Mouse (Mus musculus) midbrain, postnatal 0 days (tissue): ENCODE measurements at regions not wholly inside any gene's neighbourhood (a gene's known extent, or its start where the extent isn't known, plus 50 kb on each side); places are given as distances from the start of the nearest gene placed in this dataset.

ENCODE experiments used
- ATAC-seq: fragments of 200-750 bp; cut with Nextera tagmentation; 2 replicates; pipeline ENCODE4 v1.8.0; 2017; ENCODE audit warnings: moderate number of reproducible peaks, mild to moderate bottlenecking, moderate TSS enrichment, moderate library complexity; ENCODE audit not compliant: low FRiP score
- DNase-seq: peaks from one replicate; pipeline ENCODE4 v3.0.0-alpha.2; 2015; ENCODE audit warnings: low spot score
- H3K27ac ChIP-seq: fragments of 300-500 bp; sonication (generic); 2 replicates; pipeline ENCODE4 v1.5.1; 2014; ENCODE audit warnings: low read depth, mild to moderate bottlenecking, low read length, mixed read lengths
- H3K27me3 ChIP-seq: fragments of 300-500 bp; sonication (generic); 2 replicates; pipeline ENCODE4 v1.6.1; 2014; ENCODE audit warnings: low read length, control low read depth, mixed read lengths; ENCODE audit not compliant: insufficient read depth
- H3K36me3 ChIP-seq: fragments of 300-500 bp; sonication (generic); 2 replicates; pipeline ENCODE4 v1.6.1; 2014; ENCODE audit warnings: low read length, control low read depth, mixed read lengths; ENCODE audit not compliant: insufficient read depth
- H3K4me1 ChIP-seq: fragments of 300-500 bp; sonication (generic); 2 replicates; pipeline ENCODE4 v1.6.1; 2014; ENCODE audit warnings: mild to moderate bottlenecking, control low read depth, antibody characterized with exemption, low read length, mixed read lengths; ENCODE audit not compliant: insufficient read depth
- H3K4me2 ChIP-seq: fragments of 300-500 bp; sonication (generic); 2 replicates; pipeline ENCODE4 v1.6.1; 2014; ENCODE audit warnings: low read depth, mild to moderate bottlenecking, low read length, mixed read lengths; ENCODE audit not compliant: poor library complexity, severe bottlenecking
- H3K4me3 ChIP-seq: fragments of 300-500 bp; sonication (generic); 2 replicates; pipeline ENCODE4 v1.5.1; 2014; ENCODE audit warnings: low read depth, mild to moderate bottlenecking, low read length, moderate library complexity
- H3K9ac ChIP-seq: fragments of 300-500 bp; sonication (generic); replicated peaks from 2 replicates; pipeline ENCODE4 v1.6.1; 2014; ENCODE audit warnings: mild to moderate bottlenecking, low read length, moderate library complexity, mixed read lengths; ENCODE audit not compliant: poor library complexity, severe bottlenecking
- H3K9me3 ChIP-seq: fragments of 300-500 bp; sonication (generic); 2 replicates; pipeline ENCODE4 v1.6.1; 2016; ENCODE audit warnings: low read length, control low read depth
- CTCF ChIP-seq: IDR thresholded peaks from 2 replicates; pipeline ENCODE4 v1.5.1; 2016; ENCODE audit warnings: antibody characterized with exemption, mild to moderate bottlenecking
- WGBS: fragments of 180-500 bp; shearing (Covaris S2); extraction: QIAGEN DNeasy Blood & Tissue Kit; methylation state at CpG from one replicate; pipeline ENCODE4 v1.1.7; 2014; 5-methylcytosine and 5-hydroxymethylcytosine counted together

- no peak for TF ChIP-seq CTCF
- no peak for ATAC-seq
- 84% methylated on average over 4 of the region's 4 CpGs for WGBS
Measured at GRCm38 (mm10) chr3:120498937-120499336, 672.6 kb downstream of the Rwdd3 start.

GRCm38 (mm10) chr3:120477934-120478333 lies 693.6 kb downstream of the Rwdd3 start:
- Histone ChIP-seq H3K9me3 (no peaks in the 10 kb centered on the region), H3K4me3 (no peak overlapping the region), H3K4me1 (no peaks in the 10 kb centered on the region; the same call in none of the 2 replicates), H3K9ac (no peak overlapping the region), H3K27ac (no peak overlapping the region), H3K4me2 (no peak overlapping the region), H3K27me3 (no peaks in the 10 kb centered on the region), H3K36me3 (no peaks in the 10 kb centered on the region)
- no peak for TF ChIP-seq CTCF
- DNase-seq (no peak), ATAC-seq (no peak)
- WGBS: 48% methylated on average over 1 of the region's 1 CpGs

More at GRCm38 (mm10) chr3:120498937-120499336, 672.6 kb downstream of the Rwdd3 start:
- Histone ChIP-seq H3K36me3 (no peaks in the 10 kb centered on the region), H3K4me1 (no peaks in the 10 kb centered on the region), H3K9ac (no peak overlapping the region), H3K4me2 (no peak overlapping the region), H3K27ac (no peak overlapping the region), H3K4me3 (no peak overlapping the region), H3K9me3 (no peaks in the 10 kb centered on the region), H3K27me3 (no peaks in the 10 kb centered on the region)
- no peak for DNase-seq

- H3K9me3 ChIP-seq: no peaks in the 10 kb centered on the region
Measured at GRCm38 (mm10) chr3:120477232-120477631, 693.0 kb upstream of the Ptbp2 start.

GRCm38 (mm10) chr3:120473645-120474038 lies 689.4 kb upstream of the Ptbp2 start:
- 30% methylated on average over 2 of the region's 2 CpGs for WGBS
- Histone ChIP-seq H3K27me3 (no peaks in the 10 kb centered on the region), H3K4me1 (peaks cover 8% of the 10 kb centered on the region), H3K9me3 (no peaks in the 10 kb centered on the region), H3K36me3 (no peaks in the 10 kb centered on the region), H3K4me2 (no peak overlapping the region), H3K9ac (no peak overlapping the region), H3K4me3 (no peak overlapping the region), H3K27ac (no peak overlapping the region)
- DNase-seq (peak; percentile 90), ATAC-seq (peak; percentile 84)
- TF ChIP-seq CTCF: peak; percentile 72

More at GRCm38 (mm10) chr3:120477232-120477631, 693.0 kb upstream of the Ptbp2 start:
- DNase-seq (no peak), ATAC-seq (no peak)
- 54% methylated on average over 2 of the region's 2 CpGs for WGBS
- Histone ChIP-seq H3K27me3 (no peaks in the 10 kb centered on the region), H3K36me3 (no peaks in the 10 kb centered on the region), H3K4me2 (no peak overlapping the region), H3K4me3 (no peak overlapping the region), H3K9ac (no peak overlapping the region), H3K27ac (no peak overlapping the region), H3K4me1 (peaks cover 4% of the 10 kb centered on the region)
- TF ChIP-seq CTCF: no peak

GRCm38 (mm10) chr3:120472687-120473644 lies 688.7 kb upstream of the Ptbp2 start:
- Histone ChIP-seq H3K4me2 (peak overlapping the region; percentile 26; the same call in 1 of the 2 replicates), H3K9me3 (no peaks in the 10 kb centered on the region), H3K27me3 (no peaks in the 10 kb centered on the region), H3K9ac (no peak overlapping the region), H3K4me3 (no peak overlapping the region), H3K27ac (peak overlapping the region; percentile 48; the same call in 1 of the 2 replicates), H3K4me1 (peaks cover 8% of the 10 kb centered on the region), H3K36me3 (no peaks in the 10 kb centered on the region)
- no peak for TF ChIP-seq CTCF
- peak; percentile 6 for DNase-seq
- 23% methylated on average over 13 of the region's 13 CpGs for WGBS
- 0 out of 2 replicates have a peak, but pooled peaks have one; percentile 16 for ATAC-seq

GRCm38 (mm10) chr3:120471878-120472444 lies 687.7 kb upstream of the Ptbp2 start:
- Histone ChIP-seq H3K9me3 (no peaks in the 10 kb centered on the region), H3K36me3 (no peaks in the 10 kb centered on the region), H3K9ac (no peak overlapping the region), H3K4me2 (no peak overlapping the region), H3K4me1 (peaks cover 8% of the 10 kb centered on the region), H3K4me3 (no peak overlapping the region), H3K27me3 (no peaks in the 10 kb centered on the region), H3K27ac (no peak overlapping the region)
- DNase-seq (no peak), ATAC-seq (no peak)
- no peak for TF ChIP-seq CTCF
- WGBS: 30% methylated on average over 2 of the region's 2 CpGs
